In genomic region chr5:48038033-48038432, GRCm38 (mm10) we compare ENCODE assay signal across 9 mouse cellular contexts. TPM values are rescaled to one million over a fixed set of nuclear protein-coding genes. Genes with fewer than 3 reads are reported as not detected.
DNase-seq lines count a peak whose midpoint lies in the region; ATAC-seq and TF ChIP-seq lines count a peak whose summit lies in the region.
"Had no signal": no experiment of that assay in that cellular context is flagged by ENCODE, and none has a peak within 500 bp of the region (broad histone marks: within the 10 kb centered on the region; RNA-seq: fewer than 3 reads in every experiment).

No protein-coding gene starts in this region.

- no peaks in the 10 kb centered on the region for H3K9me3 ChIP-seq in midbrain, postnatal 0 days (ENCODE audit: low read length)
- H3K9me3 ChIP-seq: heart, embryonic 15.5 days had no signal

- H3K4me3 ChIP-seq in midbrain, postnatal 0 days (ENCODE audit: low read depth, low read length) = no peak overlapping the region
- H3K4me3 ChIP-seq: heart, embryonic 15.5 days had no signal

- H3K4me1 ChIP-seq in midbrain, postnatal 0 days (ENCODE audit: insufficient read depth, low read length) = no peaks in the 10 kb centered on the region

- no peak overlapping the region for H3K9ac ChIP-seq in midbrain, postnatal 0 days (replicated peaks; ENCODE audit: low read length, poor library complexity, severe bottlenecking)
- H3K9ac ChIP-seq: heart, embryonic 15.5 days had no signal

- intact Hi-C loops in heart, postnatal 25 days (cut with DNase I) = loop anchor here (10.0 kb wide), 1 partner anchor 97 kb away; no protein-coding TSS in a partner anchor

- WGBS in midbrain, postnatal 0 days = 27% methylated on average over 5 of the region's 5 CpGs

- H3K4me2 ChIP-seq in midbrain, postnatal 0 days (ENCODE audit: low read depth, low read length, poor library complexity, severe bottlenecking) = no peak overlapping the region
- H3K4me2 ChIP-seq: heart, embryonic 15.5 days had no signal

- DNase-seq in heart, postnatal 4 days = peak; percentile 35
- no peak for DNase-seq in heart, postnatal 25 days (ENCODE audit: low spot score)
- peak; percentile 60 for DNase-seq in 3T3-L1 (ENCODE audit: low read depth, low spot score)
- DNase-seq in brain, adult 2 months (ENCODE audit: low read depth, low spot score) = peak; percentile 57
- DNase-seq in kidney, adult 8-10 months = peak; percentile 11 to 32
- peak; percentile 64 for DNase-seq in midbrain, postnatal 0 days (ENCODE audit: low spot score)
- DNase-seq in thymus, postnatal 36 days = no peak

- peak; percentile 67 for TF ChIP-seq CTCF in midbrain, postnatal 0 days (IDR thresholded peaks at IDR 0.05)

- H3K36me3 ChIP-seq in midbrain, postnatal 0 days (ENCODE audit: insufficient read depth, low read length) = no peaks in the 10 kb centered on the region
- H3K36me3 ChIP-seq: heart, embryonic 15.5 days had no signal

- no peak for ATAC-seq in midbrain, postnatal 0 days (ENCODE audit: low FRiP score)
- no peak for ATAC-seq in inflammation-experienced regulatory T-cells, adult 6 months

- no peak overlapping the region for H3K27ac ChIP-seq in midbrain, postnatal 0 days (ENCODE audit: low read depth, low read length)
- H3K27ac ChIP-seq: heart, embryonic 15.5 days had no signal

- H3K27me3 ChIP-seq in midbrain, postnatal 0 days (ENCODE audit: insufficient read depth, low read length) = no peaks in the 10 kb centered on the region
- H3K27me3 ChIP-seq: heart, embryonic 15.5 days had no signal

RNA-seq across cellular contexts. Expression of gene Slit2, which starts 55.1 kb away (rescaled TPM):
- total RNA-seq in heart, postnatal 4 days (2021) = 10 to 100 TPM; 16.3 to 19.2 TPM
- total RNA-seq in heart, postnatal 25 days (2021) = 1 to 10 TPM; 4.3 to 4.7 TPM
- total RNA-seq in midbrain, postnatal 0 days (2014; rRNA removed) = 35.7 and 44.7 TPM in 2 replicates
- polyA plus RNA-seq in midbrain, postnatal 0 days (2015; fragmentation: Nextera tagmentation; extraction: Ambion mirVana) = 8.0 and 11.3 TPM in 2 replicates
- under 1 TPM; 0.15 to 0.27 (median 0.17) TPM for polyA plus RNA-seq in inflammation-experienced regulatory T-cells, adult 6 months (2017; shearing (Covaris generic))

Comparison
In these comparisons a context has a peak if more than half of its experiments do, and no peak if none do; other contexts are left out.
1. DNase-seq: peak in heart, postnatal 4 days (single experiment), 3T3-L1 (single experiment), brain, adult 2 months (single experiment), kidney, adult 8-10 months (2 of 2) and midbrain, postnatal 0 days (single experiment); none in heart, postnatal 25 days (single experiment) and thymus, postnatal 36 days (0 of 2).